Mouse (Mus musculus) embryonic fibroblast, embryonic 13.5 days (primary cell): ENCODE data around the gene Baz2b.

Experiments used
- CTCF ChIP-seq: IDR thresholded peaks from 2 replicates; pipeline ENCODE4 v1.5.1; 2011; ENCODE audit warnings: mild to moderate bottlenecking, control low read depth, low read length, moderate library complexity, borderline replicate concordance; ENCODE audit not compliant: insufficient read depth
- POLR2A ChIP-seq: IDR thresholded peaks from 2 replicates; pipeline ENCODE4 v1.6.1; 2011; ENCODE audit warnings: low read depth, mild to moderate bottlenecking, control low read depth, low read length, moderate library complexity

- TF ChIP-seq CTCF (no peak), POLR2A (no peak)
Measured at GRCm38 (mm10) chr2:59987521-59987920, 222.1 kb downstream of the Baz2b start.
